Mouse (Mus musculus) spleen, adult 2 months (tissue): ENCODE data around the gene Abl1.

Experiments used
- CTCF ChIP-seq: fragments of 200-500 bp; IDR thresholded peaks from 2 replicates; pipeline ENCODE4 v1.5.1; 2011; ENCODE audit warnings: mild to moderate bottlenecking, inconsistent platforms; ENCODE audit not compliant: insufficient read depth, insufficient read length, insufficient replicate concordance; ENCODE audit errors: extremely low read depth
- POLR2A ChIP-seq: fragments of 200-500 bp; IDR thresholded peaks from 2 replicates; pipeline ENCODE4 v1.6.1; 2011; ENCODE audit warnings: low read depth, low read length, inconsistent platforms

GRCm38 (mm10) chr2:31681731-31682235 is 6.4 kb upstream of the Abl1 start:
- no peak for TF ChIP-seq CTCF
- no peak for TF ChIP-seq POLR2A
